In the genomic region with DNA sequence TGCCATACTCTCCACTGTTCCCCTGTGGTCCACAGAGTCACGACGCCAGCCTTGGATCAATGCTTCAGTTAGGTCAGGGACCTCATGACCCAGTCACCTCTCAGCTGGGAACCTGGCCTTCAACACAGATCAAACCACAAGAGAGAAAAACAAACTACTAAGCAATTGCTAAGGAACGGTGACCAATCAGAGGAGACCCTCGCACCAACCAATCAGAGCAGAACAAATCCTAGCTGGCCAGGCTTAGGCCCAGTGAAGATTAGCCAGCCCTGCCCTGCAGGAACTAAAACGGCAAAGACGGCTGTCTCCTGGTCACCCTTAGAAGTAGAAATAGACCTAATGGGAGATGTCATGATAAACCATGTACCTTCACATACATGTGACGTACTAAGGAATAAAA, we compare ENCODE assay signal across 8 mouse cellular contexts. TPM values are rescaled to one million over a fixed set of nuclear protein-coding genes. Genes with fewer than 3 reads are reported as not detected.
DNase-seq lines count a peak whose midpoint lies in the region; ATAC-seq and TF ChIP-seq lines count a peak whose summit lies in the region.

No protein-coding gene starts in this region.

- no peak for TF ChIP-seq CTCF in layer of hippocampus, adult 2 months (conservative IDR thresholded peaks at IDR 0.05)
- TF ChIP-seq CTCF in thymus, adult 2 months (IDR thresholded peaks at IDR 0.05; ENCODE audit: borderline replicate concordance, control insufficient read depth, extremely low read depth, insufficient read depth, low read length, poor library complexity): no peak

- no peaks in the 10 kb centered on the region for H3K9me3 ChIP-seq in embryonic facial prominence, embryonic 12.5 days
- H3K9me3 ChIP-seq in midbrain, embryonic 10.5 days (replicated peaks): no peaks in the 10 kb centered on the region

- H3K4me3 ChIP-seq in layer of hippocampus, adult 2 months: peak overlapping the region; percentile 40
- H3K4me3 ChIP-seq in embryonic facial prominence, embryonic 12.5 days: no peak overlapping the region
- peak overlapping the region; percentile 34 for H3K4me3 ChIP-seq in midbrain, embryonic 10.5 days
- no peak overlapping the region for H3K4me3 ChIP-seq in thymus, adult 2 months (ENCODE audit: control insufficient read depth, insufficient read depth, low read length)

- 51% methylated on average over 7 of the region's 7 CpGs for WGBS in embryonic facial prominence, embryonic 12.5 days
- WGBS in midbrain, embryonic 10.5 days: 24% methylated on average over 7 of the region's 7 CpGs
- 90% methylated on average over 7 of the region's 7 CpGs for WGBS in thymus, adult 2 months

- H3K27me3 ChIP-seq in embryonic facial prominence, embryonic 12.5 days: no peaks in the 10 kb centered on the region
- H3K27me3 ChIP-seq in midbrain, embryonic 10.5 days (ENCODE audit: low read depth, poor library complexity, severe bottlenecking): no peaks in the 10 kb centered on the region
- H3K27me3 ChIP-seq in thymus, adult 2 months (ENCODE audit: control insufficient read depth, insufficient read depth, low read length): no peaks in the 10 kb centered on the region

- H3K4me2 ChIP-seq in embryonic facial prominence, embryonic 12.5 days (replicated peaks): peak overlapping the region; percentile 28

- DNase-seq in layer of hippocampus, adult 2 months (ENCODE audit: low spot score in 2 of 2): peak in 1 of 2 experiments; percentile 32
- DNase-seq in layer of hippocampus, postnatal 36 days: no peak
- DNase-seq in heart, postnatal 4 days: peak; percentile 35
- DNase-seq in layer of hippocampus, adult 8-10 months (ENCODE audit: low spot score in 2 of 2): peak; percentile 33 to 43
- peak; percentile 54 for DNase-seq in midbrain, embryonic 10.5 days (ENCODE audit: low spot score)
- DNase-seq in thymus, adult 2 months: no peak
- DNase-seq in testis, postnatal 10 days (ENCODE audit: low spot score): no peak

- peaks cover 3% of the 10 kb centered on the region; the same call in 1 of the 2 replicates for H3K4me1 ChIP-seq in embryonic facial prominence, embryonic 12.5 days
- peaks cover 53% of the 10 kb centered on the region for H3K4me1 ChIP-seq in midbrain, embryonic 10.5 days
- H3K4me1 ChIP-seq in thymus, adult 2 months (replicated peaks; ENCODE audit: control insufficient read depth, insufficient read depth, low read length): no peaks in the 10 kb centered on the region

- peak overlapping the region; percentile 65; the same call in 1 of the 2 replicates for H3K27ac ChIP-seq in layer of hippocampus, adult 2 months
- no peak overlapping the region for H3K27ac ChIP-seq in embryonic facial prominence, embryonic 12.5 days
- H3K27ac ChIP-seq in midbrain, embryonic 10.5 days (replicated peaks): peak overlapping the region; percentile 61
- H3K27ac ChIP-seq in thymus, adult 2 months (ENCODE audit: control insufficient read depth, insufficient read depth, low read length): no peak overlapping the region

- H3K9ac ChIP-seq in embryonic facial prominence, embryonic 12.5 days: no peak overlapping the region

- ATAC-seq in embryonic facial prominence, embryonic 12.5 days (ENCODE audit: insufficient number of reproducible peaks, insufficient read depth, low FRiP score, low TSS enrichment): peak; percentile 67

- TF ChIP-seq POLR2A in thymus, adult 2 months (IDR thresholded peaks at IDR 0.05; ENCODE audit: control insufficient read depth, extremely low read depth, insufficient read depth, low read length, poor library complexity): no peak

- peaks cover 21% of the 10 kb centered on the region for H3K36me3 ChIP-seq in embryonic facial prominence, embryonic 12.5 days
- peaks cover 32% of the 10 kb centered on the region for H3K36me3 ChIP-seq in midbrain, embryonic 10.5 days
- H3K36me3 ChIP-seq in thymus, adult 2 months (ENCODE audit: control insufficient read depth, insufficient read depth, low read length): peaks cover 7% of the 10 kb centered on the region

RNA-seq across cellular contexts. Expression of a gene that starts 9.1 kb away (rescaled TPM):
- 1 to 10 TPM; 7.4 to 8.8 TPM for total RNA-seq in layer of hippocampus, adult 2 months (2021)
- total RNA-seq in layer of hippocampus, postnatal 36 days (2021): 1 to 10 TPM; 7.9 to 8.1 TPM
- polyA plus RNA-seq in embryonic facial prominence, embryonic 12.5 days (2016; fragmentation: Nextera tagmentation; extraction: Ambion mirVana): 57.5 TPM in 2 replicates
- 10 to 100 TPM; 39.3 to 41.2 TPM for total RNA-seq in heart, postnatal 4 days (2021)
- 1 to 10 TPM; 7.4 to 9.5 (median 8.6) TPM for total RNA-seq in layer of hippocampus, adult 8-10 months (2022)
- 54.3 and 55.9 TPM in 2 replicates for polyA plus RNA-seq in midbrain, embryonic 10.5 days (2016; fragmentation: Nextera tagmentation; extraction: Ambion mirVana)
- 22.5 and 24.5 TPM in 2 replicates for polyA plus RNA-seq in thymus, adult 2 months (2012; rRNA removed)

RNA-seq across cellular contexts. Expression of a gene that starts 46.5 kb away (rescaled TPM):
- 10 to 100 TPM; 17.6 to 20.3 TPM for total RNA-seq in layer of hippocampus, adult 2 months (2021)
- total RNA-seq in layer of hippocampus, postnatal 36 days (2021): 10 to 100 TPM; 18.7 to 19.6 TPM
- polyA plus RNA-seq in embryonic facial prominence, embryonic 12.5 days (2016; fragmentation: Nextera tagmentation; extraction: Ambion mirVana): 26.0 and 26.6 TPM in 2 replicates
- total RNA-seq in heart, postnatal 4 days (2021): 10 to 100 TPM; 36.9 to 37.7 TPM
- 10 to 100 TPM; 17.7 to 25.5 (median 23.1) TPM for total RNA-seq in layer of hippocampus, adult 8-10 months (2022)
- polyA plus RNA-seq in midbrain, embryonic 10.5 days (2016; fragmentation: Nextera tagmentation; extraction: Ambion mirVana): 27.2 and 30.8 TPM in 2 replicates
- polyA plus RNA-seq in thymus, adult 2 months (2012; rRNA removed): 4.5 and 5.5 TPM in 2 replicates

Comparison
In these comparisons a context has a peak if more than half of its experiments do, and no peak if none do; other contexts are left out.
1. DNase-seq: peak in heart, postnatal 4 days (single experiment), layer of hippocampus, adult 8-10 months (2 of 2) and midbrain, embryonic 10.5 days (single experiment); none in layer of hippocampus, postnatal 36 days (0 of 2), thymus, adult 2 months (single experiment) and testis, postnatal 10 days (single experiment).
2. H3K27ac ChIP-seq: peak in layer of hippocampus, adult 2 months (single experiment) and midbrain, embryonic 10.5 days (single experiment); none in embryonic facial prominence, embryonic 12.5 days (single experiment) and thymus, adult 2 months (single experiment).
3. H3K4me3 ChIP-seq: peak in layer of hippocampus, adult 2 months (single experiment) and midbrain, embryonic 10.5 days (single experiment); none in embryonic facial prominence, embryonic 12.5 days (single experiment) and thymus, adult 2 months (single experiment).